Mouse (Mus musculus): ENCODE data around the gene Myo1e. TPM values are rescaled to one million over a fixed set of nuclear protein-coding genes. Genes with fewer than 3 reads are reported as not detected.

The Myo1e gene
- polyA plus RNA-seq, 1 experiment: not detected

DNA sequence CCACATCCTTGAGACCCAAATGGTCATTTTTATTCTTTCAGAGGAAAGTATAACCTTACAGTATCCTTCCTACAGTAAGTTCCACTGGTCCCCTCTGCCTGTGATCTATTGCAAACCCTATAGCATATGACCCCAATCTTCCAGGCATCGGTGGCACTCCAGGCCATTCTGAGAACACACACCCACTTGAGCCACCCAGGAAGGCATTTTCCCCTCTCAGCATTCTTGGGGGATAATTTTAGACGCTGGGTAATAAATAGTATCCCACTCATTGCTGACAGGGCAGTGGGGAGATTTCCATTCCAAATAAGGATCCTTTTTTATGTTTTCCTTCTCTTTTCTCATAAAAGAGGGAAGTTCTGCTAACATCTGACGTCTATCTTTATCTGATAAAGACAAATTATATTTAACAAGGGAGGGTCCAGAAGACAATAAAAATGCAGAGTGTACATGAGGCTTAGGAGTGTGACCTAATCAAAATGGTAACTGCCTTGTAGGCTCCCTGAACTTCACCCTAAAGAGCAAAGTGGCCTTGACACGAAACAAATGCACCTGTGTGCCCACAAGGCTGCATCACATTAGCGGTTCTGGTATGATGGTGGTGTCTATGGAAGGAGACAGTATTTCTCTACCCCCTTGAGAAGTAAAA lies 121.2 kb downstream of the Myo1e start:
- 66% methylated on average over 5 of the region's 5 CpGs for WGBS
- Histone ChIP-seq H3K27ac (ENCODE audit: insufficient read depth, low read depth, low read length) (no peak overlapping the region), H3K4me3 (ENCODE audit: insufficient read depth, low read depth, low read length) (no peak overlapping the region), H3K4me1 (ENCODE audit: control insufficient read depth, insufficient read depth, low read length) (no peaks in the 10 kb centered on the region)
- no peak for TF ChIP-seq POLR2A (IDR thresholded peaks at IDR 0.05; ENCODE audit: insufficient read depth, low read depth, low read length)
- no peak for TF ChIP-seq CTCF (IDR thresholded peaks at IDR 0.05; ENCODE audit: insufficient read depth, low read depth, low read length)

GRCm38 (mm10) chr9:70331727-70332335 lies 124.7 kb downstream of the Myo1e start:
- H3K4me3 ChIP-seq (ENCODE audit: insufficient read depth, low read depth, low read length): no peak overlapping the region
- no peak overlapping the region for H3K27ac ChIP-seq (ENCODE audit: insufficient read depth, low read depth, low read length)
- no peaks in the 10 kb centered on the region for H3K4me1 ChIP-seq (ENCODE audit: control insufficient read depth, insufficient read depth, low read length)
- TF ChIP-seq POLR2A (IDR thresholded peaks at IDR 0.05; ENCODE audit: insufficient read depth, low read depth, low read length) (no peak), CTCF (IDR thresholded peaks at IDR 0.05; ENCODE audit: insufficient read depth, low read depth, low read length) (no peak)
- 78% methylated on average over 11 of the region's 11 CpGs for WGBS

DNA sequence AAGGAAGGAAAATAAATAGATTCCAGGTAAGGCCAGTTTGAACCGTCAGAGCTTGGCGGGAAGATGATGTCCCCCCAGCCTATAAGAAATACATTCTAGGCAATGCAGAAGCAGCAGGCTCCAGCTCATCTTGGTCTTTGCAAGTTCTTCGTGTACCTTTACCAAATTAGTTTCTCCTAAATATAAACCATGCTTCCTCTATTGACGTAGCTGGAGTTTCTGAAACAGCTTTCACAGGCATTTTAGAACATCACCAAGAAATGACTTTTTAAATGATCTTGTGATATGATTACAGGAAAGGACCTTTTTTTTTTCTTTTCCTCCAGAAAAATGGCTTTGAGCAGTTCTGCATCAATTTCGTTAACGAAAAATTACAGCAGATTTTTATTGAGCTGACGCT lies 131.2 kb downstream of the Myo1e start:
- TF ChIP-seq CTCF (IDR thresholded peaks at IDR 0.05; ENCODE audit: insufficient read depth, low read depth, low read length): no peak
- no peak for TF ChIP-seq POLR2A (IDR thresholded peaks at IDR 0.05; ENCODE audit: insufficient read depth, low read depth, low read length)
- no peaks in the 10 kb centered on the region for H3K4me1 ChIP-seq (ENCODE audit: control insufficient read depth, insufficient read depth, low read length)
- H3K4me3 ChIP-seq (ENCODE audit: insufficient read depth, low read depth, low read length): no peak overlapping the region
- no peak overlapping the region for H3K27ac ChIP-seq (ENCODE audit: insufficient read depth, low read depth, low read length)
- 88% methylated on average over 7 of the region's 7 CpGs for WGBS

DNA sequence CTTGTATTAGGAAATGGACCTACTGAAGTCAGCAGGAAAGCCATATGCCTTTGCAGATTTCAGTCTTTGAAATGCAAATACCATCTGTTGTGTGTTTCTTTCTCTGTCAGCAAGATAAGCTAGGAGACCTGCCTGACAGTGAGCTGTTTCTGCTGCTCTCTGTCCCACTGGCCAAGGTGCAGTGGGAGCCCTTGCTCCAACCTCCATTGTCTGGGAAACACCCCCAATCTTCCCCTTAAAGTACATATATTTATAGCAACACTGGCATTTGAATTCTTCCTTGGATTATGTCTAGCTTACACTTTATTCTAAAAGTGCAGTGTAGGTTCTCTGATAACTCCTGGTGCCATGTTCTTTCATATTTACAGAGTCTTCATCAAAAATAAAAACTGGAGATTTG lies 131.7 kb downstream of the Myo1e start:
- no peak for TF ChIP-seq CTCF (IDR thresholded peaks at IDR 0.05; ENCODE audit: insufficient read depth, low read depth, low read length)
- no peak for TF ChIP-seq POLR2A (IDR thresholded peaks at IDR 0.05; ENCODE audit: insufficient read depth, low read depth, low read length)
- Histone ChIP-seq H3K4me1 (ENCODE audit: control insufficient read depth, insufficient read depth, low read length) (no peaks in the 10 kb centered on the region), H3K27ac (ENCODE audit: insufficient read depth, low read depth, low read length) (no peak overlapping the region), H3K4me3 (ENCODE audit: insufficient read depth, low read depth, low read length) (no peak overlapping the region)

DNA sequence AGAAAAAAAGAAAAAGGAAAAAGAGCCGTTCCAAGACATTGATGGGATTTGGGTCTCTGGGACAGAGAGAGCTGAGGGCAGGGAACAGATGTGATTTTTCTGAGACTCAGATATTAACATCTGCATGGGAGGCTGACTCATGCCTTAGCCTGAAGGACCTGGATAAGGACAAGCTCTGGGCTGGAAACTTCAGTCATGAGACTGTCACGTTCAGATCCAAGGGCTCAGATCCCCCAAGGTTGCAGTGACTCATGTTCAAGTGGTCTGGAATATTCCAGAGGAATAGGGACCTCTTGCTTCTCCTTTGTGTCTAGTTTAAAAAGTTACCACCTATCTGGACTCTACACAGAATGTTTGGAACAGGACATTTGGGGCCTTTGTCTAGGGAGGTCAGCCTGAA lies 142.1 kb downstream of the Myo1e start:
- TF ChIP-seq POLR2A (IDR thresholded peaks at IDR 0.05; ENCODE audit: insufficient read depth, low read depth, low read length): no peak
- TF ChIP-seq CTCF (IDR thresholded peaks at IDR 0.05; ENCODE audit: insufficient read depth, low read depth, low read length): no peak
- no peaks in the 10 kb centered on the region for H3K4me1 ChIP-seq (ENCODE audit: control insufficient read depth, insufficient read depth, low read length)
- WGBS: 85% methylated on average over 2 of the region's 2 CpGs
- H3K27ac ChIP-seq (ENCODE audit: insufficient read depth, low read depth, low read length): no peak overlapping the region
- no peak overlapping the region for H3K4me3 ChIP-seq (ENCODE audit: insufficient read depth, low read depth, low read length)

DNA sequence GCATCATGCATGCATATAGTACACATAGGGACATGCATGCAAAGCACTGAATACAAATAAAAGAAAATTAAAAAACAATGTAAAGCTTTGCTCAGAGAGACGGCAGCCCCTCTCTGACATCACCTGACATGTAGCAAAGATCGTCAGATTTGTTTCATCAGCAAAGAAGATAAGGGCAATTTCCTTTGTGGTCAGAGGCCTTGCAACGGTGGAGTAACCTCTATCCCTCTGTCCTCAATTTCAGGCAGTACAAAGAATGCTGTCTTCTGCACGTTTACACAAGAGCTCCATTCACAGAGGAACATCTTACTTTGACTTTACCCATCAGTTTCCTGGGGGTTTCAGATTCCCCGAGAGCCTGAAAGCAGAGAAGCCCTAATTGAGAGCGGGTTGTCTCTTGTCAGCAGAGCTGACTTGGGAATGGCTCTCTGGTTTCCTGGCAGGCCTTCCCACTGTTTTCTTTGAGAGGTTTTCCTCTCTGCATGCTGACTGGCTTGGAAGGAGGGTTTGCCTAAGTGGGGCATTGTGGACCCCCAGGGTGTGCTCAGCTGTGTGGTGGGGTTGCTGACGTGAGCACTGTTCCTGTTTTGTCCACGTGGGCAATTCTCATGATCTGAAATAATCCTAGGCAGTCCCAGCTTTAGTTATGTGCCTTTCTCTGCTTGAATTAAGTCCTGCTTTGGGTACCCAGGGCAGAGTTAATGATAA lies 144.6 kb downstream of the Myo1e start:
- no peak overlapping the region for H3K4me3 ChIP-seq (ENCODE audit: insufficient read depth, low read depth, low read length)
- 51% methylated on average over 8 of the region's 8 CpGs for WGBS
- TF ChIP-seq POLR2A (IDR thresholded peaks at IDR 0.05; ENCODE audit: insufficient read depth, low read depth, low read length): no peak
- no peak for TF ChIP-seq CTCF (IDR thresholded peaks at IDR 0.05; ENCODE audit: insufficient read depth, low read depth, low read length)
- no peak overlapping the region for H3K27ac ChIP-seq (ENCODE audit: insufficient read depth, low read depth, low read length)
- H3K4me1 ChIP-seq (ENCODE audit: control insufficient read depth, insufficient read depth, low read length): peaks cover 6% of the 10 kb centered on the region

GRCm38 (mm10) chr9:70356254-70356653 lies 149.1 kb downstream of the Myo1e start:
- TF ChIP-seq POLR2A (IDR thresholded peaks at IDR 0.05; ENCODE audit: insufficient read depth, low read depth, low read length) (no peak), CTCF (IDR thresholded peaks at IDR 0.05; ENCODE audit: insufficient read depth, low read depth, low read length) (no peak)
- no peak overlapping the region for H3K4me3 ChIP-seq (ENCODE audit: insufficient read depth, low read depth, low read length)
- 49% methylated on average over 8 of the region's 8 CpGs for WGBS
- H3K4me1 ChIP-seq (ENCODE audit: control insufficient read depth, insufficient read depth, low read length): peaks cover 6% of the 10 kb centered on the region
- H3K27ac ChIP-seq (ENCODE audit: insufficient read depth, low read depth, low read length): no peak overlapping the region

- TF ChIP-seq POLR2A (IDR thresholded peaks at IDR 0.05; ENCODE audit: insufficient read depth, low read depth, low read length) (no peak), CTCF (IDR thresholded peaks at IDR 0.05; ENCODE audit: insufficient read depth, low read depth, low read length) (no peak)
- no peak overlapping the region for H3K4me3 ChIP-seq (ENCODE audit: insufficient read depth, low read depth, low read length)
- H3K4me1 ChIP-seq (ENCODE audit: control insufficient read depth, insufficient read depth, low read length): peaks cover 6% of the 10 kb centered on the region
- no peak overlapping the region for H3K27ac ChIP-seq (ENCODE audit: insufficient read depth, low read depth, low read length)
- 79% methylated on average over 2 of the region's 2 CpGs for WGBS
These were observed 152.4 kb downstream of the Myo1e start for GRCm38 (mm10) chr9:70359402-70360131.

GRCm38 (mm10) chr9:70364741-70365140 lies 157.6 kb downstream of the Myo1e start:
- no peaks in the 10 kb centered on the region for H3K4me1 ChIP-seq (ENCODE audit: control insufficient read depth, insufficient read depth, low read length)
- H3K4me3 ChIP-seq (ENCODE audit: insufficient read depth, low read depth, low read length): no peak overlapping the region
- 87% methylated on average over 8 of the region's 8 CpGs for WGBS
- no peak for TF ChIP-seq CTCF (IDR thresholded peaks at IDR 0.05; ENCODE audit: insufficient read depth, low read depth, low read length)
- H3K27ac ChIP-seq (ENCODE audit: insufficient read depth, low read depth, low read length): no peak overlapping the region
